Mouse (Mus musculus) midbrain, embryonic 16.5 days (tissue): Measurements from ENCODE around the gene Coasy. TPM values are rescaled to one million over a fixed set of nuclear protein-coding genes. Genes with fewer than 3 reads are reported as not detected.
A peak's percentile ranks its signal among the peaks of the same experiment; 100 is the strongest.

Experiments used
- ATAC-seq: fragments of 200-750 bp; cut with Nextera tagmentation; 2 replicates; pipeline ENCODE4 v1.8.0; 2017; ENCODE audit warnings: moderate TSS enrichment
- H3K27ac ChIP-seq: fragments of 300-500 bp; sonication (generic); 2 replicates; pipeline ENCODE4 v1.5.1; 2014; ENCODE audit warnings: mild to moderate bottlenecking, low read length, mixed read lengths
- H3K27me3 ChIP-seq: fragments of 300-500 bp; sonication (generic); 2 replicates; pipeline ENCODE4 v1.6.1; 2014; ENCODE audit warnings: low read depth, low read length, mixed read lengths; ENCODE audit not compliant: control insufficient read depth, insufficient read depth
- H3K36me3 ChIP-seq: fragments of 300-500 bp; sonication (generic); 2 replicates; pipeline ENCODE4 v1.6.1; 2014; ENCODE audit warnings: mild to moderate bottlenecking, low read length, moderate library complexity, mixed read lengths; ENCODE audit not compliant: control insufficient read depth, insufficient read depth
- H3K4me1 ChIP-seq: fragments of 300-500 bp; sonication (generic); 2 replicates; pipeline ENCODE4 v1.6.1; 2014; ENCODE audit warnings: mild to moderate bottlenecking, low read length, mixed read lengths; ENCODE audit not compliant: control insufficient read depth, insufficient read depth
- H3K4me2 ChIP-seq: fragments of 300-500 bp; sonication (generic); 2 replicates; pipeline ENCODE4 v1.6.1; 2014; ENCODE audit warnings: mild to moderate bottlenecking, low read length, mixed read lengths
- H3K4me3 ChIP-seq: fragments of 300-500 bp; sonication (generic); 2 replicates; pipeline ENCODE4 v1.5.1; 2014; ENCODE audit warnings: low read depth, mild to moderate bottlenecking, low read length, moderate library complexity, mixed read lengths
- H3K9ac ChIP-seq: fragments of 300-500 bp; sonication (generic); 2 replicates; pipeline ENCODE4 v1.6.1; 2014; ENCODE audit warnings: low read depth, low read length, mixed read lengths
- H3K9me3 ChIP-seq: fragments of 300-500 bp; sonication (generic); replicated peaks from 2 replicates; pipeline ENCODE4 v1.6.1; 2014; ENCODE audit warnings: mild to moderate bottlenecking, low read length, mixed read lengths; ENCODE audit not compliant: control insufficient read depth, poor library complexity, severe bottlenecking
- WGBS: fragments of 180-500 bp; shearing (Covaris S2); extraction: QIAGEN DNeasy Blood & Tissue Kit; methylation state at CpG from one replicate; pipeline ENCODE4 v1.1.7; 2014; 5-methylcytosine and 5-hydroxymethylcytosine counted together
- polyA plus RNA-seq: library from polyadenylated mRNA; unstranded; fragments of >200 nt; fragmentation: Nextera tagmentation; extraction: Ambion mirVana; gene quantifications from 2 replicates; pipeline ENCODE4 v1.2.1, GENCODE M21; 2015

Gene Coasy
- 42.0 and 43.5 TPM in 2 replicates for polyA plus RNA-seq

DNA sequence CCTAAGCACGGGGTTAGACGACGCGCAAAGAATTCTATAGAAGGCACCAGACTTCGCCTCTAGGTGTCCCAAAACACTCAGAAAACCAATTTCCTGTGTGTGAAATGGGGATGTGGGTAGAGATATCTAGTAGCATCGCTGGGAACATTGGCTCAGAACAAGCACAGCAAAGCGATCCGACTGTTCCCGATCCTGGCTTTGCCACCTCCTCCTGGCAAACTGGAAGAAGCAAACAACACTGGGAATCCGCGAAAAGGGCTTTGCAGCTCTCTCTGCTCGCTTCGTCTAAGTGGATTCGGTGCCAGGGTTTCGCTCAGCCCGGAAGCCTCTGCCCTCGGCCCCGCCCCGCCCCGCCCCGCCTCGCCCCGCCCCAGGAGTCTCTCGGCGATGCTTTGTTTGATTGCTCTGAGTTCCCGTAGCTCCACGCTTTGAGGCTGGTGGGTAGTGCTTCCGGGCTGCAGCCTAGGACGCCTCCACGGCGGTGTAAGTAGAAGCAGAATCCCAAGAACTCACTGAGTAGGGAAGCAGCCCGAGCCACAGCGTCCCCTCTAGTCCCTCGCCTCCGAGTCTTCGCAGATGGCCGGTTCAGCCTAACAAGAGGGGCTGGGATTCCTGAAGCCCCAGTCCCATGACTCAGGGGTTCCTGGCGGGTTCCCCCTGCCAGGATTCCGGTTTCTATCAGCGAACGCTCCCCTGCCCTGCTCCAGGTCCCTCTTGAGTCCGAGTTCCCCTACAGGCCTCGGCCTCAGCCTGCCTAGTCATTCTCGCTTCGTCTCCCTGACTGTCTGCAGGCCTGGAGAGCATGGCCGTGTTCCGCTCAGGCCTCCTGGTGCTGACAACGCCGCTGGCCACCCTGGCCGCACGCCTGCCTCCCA lies at the start of gene Coasy:
Gene Coasy (plus strand): TSS at position 358 of the 875 bp plus-strand sequence.
- ATAC-seq, result peak; percentile 91
- H3K4me1 ChIP-seq, result peaks cover 20% of the 10 kb centered on the region
- H3K27ac ChIP-seq, result peak within 1 kb of the TSS; percentile 93
- H3K4me2 ChIP-seq, result peak within 1 kb of the TSS; percentile 90
- 0% methylated on average over 51 of the region's 51 CpGs for WGBS
- H3K27me3 ChIP-seq, result peaks cover 36% of the 10 kb centered on the region
- H3K4me3 ChIP-seq, result peak within 1 kb of the TSS; percentile 84
- 0 out of 2 replicates have a peak, but pooled peaks cover 4% of the 10 kb centered on the region for H3K36me3 ChIP-seq
- H3K9ac ChIP-seq, result peak within 1 kb of the TSS; percentile 93
- H3K9me3 ChIP-seq, result no peaks in the 10 kb centered on the region

DNA sequence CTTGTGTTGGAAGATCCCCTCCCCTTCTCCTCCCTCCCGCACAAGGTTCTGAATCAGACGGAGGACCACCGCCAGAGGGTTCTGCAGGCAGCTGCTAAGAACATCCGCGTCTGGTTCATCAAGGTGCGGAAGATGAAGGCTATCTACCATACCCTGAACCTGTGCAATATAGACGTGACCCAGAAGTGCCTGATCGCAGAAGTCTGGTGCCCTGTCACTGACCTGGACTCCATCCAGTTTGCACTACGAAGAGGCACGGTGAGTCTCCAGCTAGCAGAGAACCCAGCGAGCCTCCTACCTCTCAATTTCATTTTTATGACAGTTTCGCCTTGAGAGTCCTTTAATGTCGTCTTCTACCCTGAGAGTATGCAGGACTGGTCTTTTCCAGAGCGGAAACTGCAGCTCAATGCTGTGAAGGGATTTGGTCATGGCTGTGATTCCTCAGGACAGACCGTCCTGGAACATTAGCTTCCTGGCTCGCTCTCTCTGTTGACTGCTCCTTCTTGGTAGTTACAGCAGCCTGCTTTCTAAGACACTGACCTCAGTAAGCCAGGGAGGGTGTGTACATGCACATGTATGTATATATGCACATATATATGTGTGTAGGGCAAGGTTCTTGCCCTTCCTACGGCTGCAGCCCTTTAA lies 48.4 kb upstream of the Coasy start:
- Histone ChIP-seq H3K9ac (no peak overlapping the region), H3K4me2 (no peak overlapping the region), H3K4me1 (no peaks in the 10 kb centered on the region), H3K27me3 (no peaks in the 10 kb centered on the region), H3K27ac (no peak overlapping the region), H3K4me3 (no peak overlapping the region), H3K9me3 (no peaks in the 10 kb centered on the region), H3K36me3 (peaks cover 62% of the 10 kb centered on the region)
- ATAC-seq, result no peak
- WGBS, result 96% methylated on average over 17 of the region's 17 CpGs

DNA sequence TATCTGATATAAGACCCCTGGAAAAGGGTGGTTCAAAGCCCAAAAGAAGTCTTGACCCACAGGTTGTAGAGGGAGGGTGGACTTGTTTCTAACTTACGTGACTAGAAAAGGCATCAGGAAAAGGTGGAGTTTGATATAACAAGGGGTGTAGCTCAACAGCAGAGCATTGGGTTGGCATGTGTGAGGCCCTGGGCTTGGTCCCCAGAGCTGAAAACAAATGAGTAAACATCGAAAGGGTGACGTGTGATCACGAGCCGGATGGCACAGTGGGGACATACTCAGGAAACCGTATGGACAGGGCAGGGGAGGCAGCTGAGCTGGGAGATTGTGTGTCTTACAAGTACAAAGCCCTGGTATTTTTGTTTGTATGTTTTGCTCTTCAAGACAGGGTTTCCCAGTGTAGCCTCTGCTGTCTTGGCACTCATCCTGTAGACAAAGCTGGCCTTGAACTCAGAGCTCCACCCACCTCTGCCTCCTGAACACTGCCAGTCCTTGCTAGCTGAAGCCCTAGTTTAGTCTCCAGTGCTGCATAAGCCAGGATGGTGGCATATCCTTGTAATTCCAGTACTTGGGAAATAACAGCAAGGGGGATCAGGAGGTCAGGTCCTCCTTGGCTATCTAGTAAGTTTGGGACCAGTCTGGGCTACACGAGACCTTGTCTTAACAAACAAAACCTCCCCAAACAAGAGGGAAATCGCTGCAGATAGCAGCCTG lies 47.6 kb upstream of the Coasy start:
- Histone ChIP-seq H3K36me3 (peaks cover 60% of the 10 kb centered on the region), H3K27me3 (no peaks in the 10 kb centered on the region), H3K27ac (no peak overlapping the region), H3K4me1 (no peaks in the 10 kb centered on the region), H3K9ac (no peak overlapping the region), H3K4me2 (no peak overlapping the region), H3K4me3 (no peak overlapping the region), H3K9me3 (no peaks in the 10 kb centered on the region)
- 96% methylated on average over 8 of the region's 8 CpGs for WGBS
- no peak for ATAC-seq

DNA sequence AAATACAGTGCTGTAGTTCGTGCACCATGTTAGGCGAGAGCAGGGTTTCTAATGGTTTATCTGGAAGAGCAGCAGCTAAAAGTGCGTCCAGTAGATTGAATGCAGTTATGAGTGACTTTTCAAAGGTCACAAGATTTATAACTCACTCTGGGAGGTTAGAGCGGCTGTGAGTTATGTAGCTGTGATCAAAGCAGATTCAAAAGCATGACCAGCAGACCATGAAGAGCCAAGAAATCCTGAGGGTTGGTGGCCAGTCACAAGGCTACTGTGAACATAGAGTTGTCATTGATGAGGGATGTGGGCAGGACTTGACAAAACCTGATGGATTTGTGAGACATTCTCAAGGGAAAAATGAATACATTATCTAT lies 47.1 kb upstream of the Coasy start:
- H3K4me3 ChIP-seq, result no peak overlapping the region
- WGBS, result 83% methylated on average over 4 of the region's 4 CpGs
- no peak for ATAC-seq

DNA sequence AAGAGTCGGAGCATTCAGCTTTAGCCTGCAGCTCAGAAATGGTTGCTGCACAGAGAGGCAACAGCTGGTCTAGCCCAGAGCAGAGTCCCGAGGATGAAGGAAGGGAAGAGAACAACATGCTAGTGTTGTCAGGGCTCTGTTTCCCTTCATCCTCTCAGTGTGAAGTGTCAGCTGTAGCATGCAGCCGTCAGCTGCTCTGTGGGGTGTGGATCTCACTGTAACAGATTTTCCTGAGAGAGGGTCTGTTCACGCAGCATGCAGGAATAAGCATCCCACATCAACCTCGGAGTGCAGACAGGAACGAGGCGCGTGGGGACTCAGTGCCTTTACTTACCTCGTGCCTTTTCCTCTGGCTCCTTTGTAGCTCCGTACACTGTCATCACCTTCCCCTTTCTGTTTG lies 44.6 kb upstream of the Coasy start:
- Histone ChIP-seq H3K4me1 (no peaks in the 10 kb centered on the region), H3K27me3 (no peaks in the 10 kb centered on the region), H3K4me2 (no peak overlapping the region), H3K36me3 (peaks cover 46% of the 10 kb centered on the region), H3K9me3 (no peaks in the 10 kb centered on the region), H3K4me3 (no peak overlapping the region), H3K27ac (no peak overlapping the region), H3K9ac (no peak overlapping the region)
- whole genome bisulfite sequencing, result 87% methylated on average over 10 of the region's 10 CpGs
- ATAC-seq, result no peak

More for the DNA sequence above, 47.1 kb upstream of the Coasy start:
- H3K27ac ChIP-seq, result no peak overlapping the region
- H3K4me2 ChIP-seq, result no peak overlapping the region
- no peaks in the 10 kb centered on the region for H3K4me1 ChIP-seq
- no peaks in the 10 kb centered on the region for H3K9me3 ChIP-seq
- no peaks in the 10 kb centered on the region for H3K27me3 ChIP-seq
- peaks cover 59% of the 10 kb centered on the region for H3K36me3 ChIP-seq
- H3K9ac ChIP-seq, result no peak overlapping the region

DNA sequence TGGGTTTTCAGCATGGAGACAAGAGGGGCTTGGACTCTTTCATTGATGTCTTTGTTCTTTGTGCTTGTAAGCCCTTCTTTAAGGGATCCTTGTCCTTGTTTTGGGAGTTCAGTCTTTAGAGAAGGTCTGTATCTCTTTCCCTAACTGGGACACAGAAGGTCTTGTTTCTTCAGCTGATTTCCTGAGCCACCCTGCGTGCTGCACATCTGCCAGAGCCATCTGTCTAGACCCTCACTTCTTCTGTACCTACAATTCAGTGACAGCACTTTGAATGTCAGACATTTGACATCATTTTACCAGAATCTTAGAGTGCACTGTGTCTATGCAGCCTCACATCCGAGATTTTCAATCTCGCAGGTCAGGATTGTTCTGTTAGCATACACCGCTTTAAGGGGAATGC lies 36.5 kb upstream of the Coasy start:
- H3K27me3 ChIP-seq, result no peaks in the 10 kb centered on the region
- 94% methylated on average over 4 of the region's 4 CpGs for WGBS
- no peaks in the 10 kb centered on the region for H3K4me1 ChIP-seq
- no peak overlapping the region for H3K9ac ChIP-seq
- peaks cover 30% of the 10 kb centered on the region for H3K36me3 ChIP-seq
- no peak overlapping the region for H3K27ac ChIP-seq
- no peak for ATAC-seq
- H3K4me2 ChIP-seq, result no peak overlapping the region
- H3K9me3 ChIP-seq, result no peaks in the 10 kb centered on the region
- no peak overlapping the region for H3K4me3 ChIP-seq

DNA sequence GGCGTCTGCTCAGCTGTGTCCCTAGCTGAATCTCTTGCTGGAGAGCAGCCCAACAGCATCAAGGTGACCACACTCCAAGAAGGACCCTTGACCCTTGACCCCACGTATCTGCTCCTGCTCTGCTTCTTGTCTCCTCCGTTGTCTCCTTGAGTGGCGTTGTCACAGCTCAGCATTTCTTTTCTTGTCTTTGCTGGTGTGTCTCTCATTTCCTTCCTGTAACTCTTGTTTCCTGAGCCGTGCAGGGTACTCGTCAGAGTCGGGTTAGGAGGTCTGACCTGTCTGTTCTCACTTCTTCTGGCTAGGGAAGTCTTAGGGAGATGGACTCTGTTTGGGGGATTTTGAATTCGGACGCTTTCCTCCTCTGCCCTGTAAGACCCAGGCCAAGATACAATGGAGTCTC lies 35.9 kb upstream of the Coasy start:
- Histone ChIP-seq H3K4me3 (no peak overlapping the region), H3K27ac (no peak overlapping the region), H3K9me3 (no peaks in the 10 kb centered on the region), H3K4me2 (no peak overlapping the region), H3K36me3 (peaks cover 28% of the 10 kb centered on the region), H3K27me3 (no peaks in the 10 kb centered on the region), H3K9ac (no peak overlapping the region), H3K4me1 (no peaks in the 10 kb centered on the region)
- ATAC-seq, result no peak
- 75% methylated on average over 9 of the region's 9 CpGs for WGBS

DNA sequence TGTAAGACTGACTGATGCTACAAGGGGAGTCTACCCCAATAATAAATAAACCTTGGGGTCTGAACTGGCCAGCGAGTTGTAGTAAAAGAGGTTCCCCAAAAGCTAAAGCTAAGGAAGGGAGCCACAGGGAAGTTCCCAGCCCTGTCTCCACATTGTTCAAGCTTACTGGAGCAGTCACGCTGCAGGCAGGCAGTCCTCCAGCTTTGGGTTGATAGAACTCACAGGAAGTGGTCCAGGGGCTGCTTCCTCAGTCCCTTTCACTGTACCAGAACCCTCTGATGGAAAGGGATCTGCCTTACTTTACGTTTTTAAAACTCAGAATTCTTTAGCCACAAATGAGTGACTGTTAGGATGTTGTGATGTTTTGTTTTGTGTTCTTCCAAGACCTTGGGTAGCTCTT lies 34.9 kb upstream of the Coasy start:
- peaks cover 30% of the 10 kb centered on the region for H3K36me3 ChIP-seq
- H3K9ac ChIP-seq, result no peak overlapping the region
- H3K27ac ChIP-seq, result no peak overlapping the region
- H3K4me1 ChIP-seq, result no peaks in the 10 kb centered on the region
- no peaks in the 10 kb centered on the region for H3K9me3 ChIP-seq
- no peak overlapping the region for H3K4me2 ChIP-seq
- no peak for ATAC-seq
- WGBS, result 85% methylated on average over 3 of the region's 3 CpGs
- no peak overlapping the region for H3K4me3 ChIP-seq
- H3K27me3 ChIP-seq, result no peaks in the 10 kb centered on the region

DNA sequence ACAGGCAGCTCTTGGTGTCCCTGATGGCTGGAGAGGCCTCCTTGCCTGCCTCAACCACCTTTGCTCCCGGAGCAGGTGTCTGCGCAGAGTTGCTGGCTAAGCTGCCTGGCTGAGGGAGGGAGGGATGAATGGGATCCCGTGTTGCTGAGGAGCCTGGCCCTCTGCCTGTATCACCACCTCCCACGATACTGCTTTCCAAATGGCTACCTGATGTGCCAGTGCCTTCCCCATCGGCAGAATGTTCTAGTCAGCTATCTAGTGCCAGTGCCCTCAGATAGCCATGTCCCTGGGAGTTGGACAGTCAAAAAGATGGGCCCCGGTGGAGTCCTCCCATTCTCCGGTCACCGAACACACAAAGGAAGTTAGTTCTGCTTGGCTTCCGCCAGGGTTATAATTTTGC lies 32.0 kb upstream of the Coasy start:
- peaks cover 36% of the 10 kb centered on the region for H3K36me3 ChIP-seq
- H3K9me3 ChIP-seq, result no peaks in the 10 kb centered on the region
- no peak overlapping the region for H3K9ac ChIP-seq
- no peak overlapping the region for H3K27ac ChIP-seq
- no peaks in the 10 kb centered on the region for H3K27me3 ChIP-seq
- 85% methylated on average over 9 of the region's 9 CpGs for WGBS
- H3K4me1 ChIP-seq, result no peaks in the 10 kb centered on the region
- no peak overlapping the region for H3K4me3 ChIP-seq
- no peak overlapping the region for H3K4me2 ChIP-seq
- ATAC-seq, result no peak
